Mouse (Mus musculus) brown adipose tissue, adult 24 weeks (tissue): Measurements from ENCODE around the gene Pabpn1l. TPM values are rescaled to one million over a fixed set of nuclear protein-coding genes. Genes with fewer than 3 reads are reported as not detected.
A peak's percentile ranks its signal among the peaks of the same experiment; 100 is the strongest.

Experiments used
- H3K27ac ChIP-seq: fragments of 200-500 bp; replicated peaks from 2 replicates; pipeline ENCODE4 v1.5.1; 2012; ENCODE audit warnings: low read depth, mild to moderate bottlenecking, low read length
- H3K4me1 ChIP-seq: fragments of 200-500 bp; 2 replicates; pipeline ENCODE4 v1.6.1; 2012; ENCODE audit warnings: low read length, mixed read lengths; ENCODE audit not compliant: control insufficient read depth, insufficient read depth, insufficient read length
- H3K4me3 ChIP-seq: fragments of 200-500 bp; 2 replicates; pipeline ENCODE4 v1.5.1; 2012; ENCODE audit warnings: low read depth, mild to moderate bottlenecking, low read length, moderate library complexity; ENCODE audit not compliant: insufficient read depth
- polyA plus RNA-seq: library from polyadenylated mRNA; stranded (reverse); fragments of >200 nt; gene quantifications from 2 replicates; pipeline ENCODE4 v1.2.4, GENCODE M21; 2012; ENCODE audit not compliant: missing spikeins, insufficient read depth, insufficient read length

Pabpn1l gene
- polyA plus RNA-seq, 1 experiment, result not detected

GRCm38 (mm10) chr8:122658149-122658806, 35.7 kb upstream of the Pabpn1l start:
- H3K27ac ChIP-seq, result 0 out of 2 replicates have a peak overlapping the region, but pooled peaks have one; percentile 5
- peaks cover 53% of the 10 kb centered on the region for H3K4me1 ChIP-seq
- H3K4me3 ChIP-seq, result no peak overlapping the region

GRCm38 (mm10) chr8:122656056-122656999, 33.8 kb upstream of the Pabpn1l start:
- Histone ChIP-seq H3K27ac (peak overlapping the region; percentile 36), H3K4me1 (peaks cover 37% of the 10 kb centered on the region), H3K4me3 (no peak overlapping the region)

GRCm38 (mm10) chr8:122654768-122655167, 32.2 kb upstream of the Pabpn1l start:
- no peak overlapping the region for H3K4me3 ChIP-seq
- H3K27ac ChIP-seq, result peak overlapping the region; percentile 49
- peaks cover 29% of the 10 kb centered on the region for H3K4me1 ChIP-seq

- H3K4me1 ChIP-seq, result peaks cover 19% of the 10 kb centered on the region
- H3K27ac ChIP-seq, result no peak overlapping the region
- no peak overlapping the region for H3K4me3 ChIP-seq
Measured at GRCm38 (mm10) chr8:122652643-122653042, 30.1 kb upstream of the Pabpn1l start.

- no peak overlapping the region for H3K4me3 ChIP-seq
- peaks cover 13% of the 10 kb centered on the region for H3K4me1 ChIP-seq
- H3K27ac ChIP-seq, result no peak overlapping the region
Measured at GRCm38 (mm10) chr8:122651326-122651921, 28.9 kb upstream of the Pabpn1l start.

GRCm38 (mm10) chr8:122648192-122648970, 25.8 kb upstream of the Pabpn1l start:
- H3K4me3 ChIP-seq, result no peak overlapping the region
- H3K4me1 ChIP-seq, result 0 out of 2 replicates have a peak, but pooled peaks cover 2% of the 10 kb centered on the region
- H3K27ac ChIP-seq, result no peak overlapping the region

GRCm38 (mm10) chr8:122646337-122646736, 23.8 kb upstream of the Pabpn1l start:
- Histone ChIP-seq H3K4me3 (no peak overlapping the region), H3K27ac (no peak overlapping the region), H3K4me1 (no peaks in the 10 kb centered on the region)

GRCm38 (mm10) chr8:122644175-122644954, 21.8 kb upstream of the Pabpn1l start:
- Histone ChIP-seq H3K27ac (no peak overlapping the region), H3K4me1 (peaks cover 2% of the 10 kb centered on the region; the same call in 1 of the 2 replicates), H3K4me3 (no peak overlapping the region)

- Histone ChIP-seq H3K4me1 (peaks cover 2% of the 10 kb centered on the region; the same call in 1 of the 2 replicates), H3K4me3 (no peak overlapping the region), H3K27ac (no peak overlapping the region)
Measured at GRCm38 (mm10) chr8:122642071-122642470, 19.5 kb upstream of the Pabpn1l start.

GRCm38 (mm10) chr8:122641406-122641805, 18.9 kb upstream of the Pabpn1l start:
- peaks cover 2% of the 10 kb centered on the region; the same call in 1 of the 2 replicates for H3K4me1 ChIP-seq
- no peak overlapping the region for H3K4me3 ChIP-seq
- H3K27ac ChIP-seq, result no peak overlapping the region

GRCm38 (mm10) chr8:122640825-122641224, 18.3 kb upstream of the Pabpn1l start:
- H3K4me3 ChIP-seq, result no peak overlapping the region
- H3K4me1 ChIP-seq, result peaks cover 2% of the 10 kb centered on the region; the same call in 1 of the 2 replicates
- no peak overlapping the region for H3K27ac ChIP-seq

- H3K4me3 ChIP-seq, result no peak overlapping the region
- no peak overlapping the region for H3K27ac ChIP-seq
- H3K4me1 ChIP-seq, result peaks cover 2% of the 10 kb centered on the region; the same call in 1 of the 2 replicates
Measured at GRCm38 (mm10) chr8:122639521-122640248, 17.1 kb upstream of the Pabpn1l start.

- Histone ChIP-seq H3K27ac (no peak overlapping the region), H3K4me3 (no peak overlapping the region), H3K4me1 (peaks cover 2% of the 10 kb centered on the region; the same call in 1 of the 2 replicates)
Measured at GRCm38 (mm10) chr8:122638601-122639000, 16.1 kb upstream of the Pabpn1l start.
